Mouse (Mus musculus): ENCODE measurements around the gene Ppp4r2.

Gene Ppp4r2

GRCm38 (mm10) chr6:100833355-100833754, at the start of gene Ppp4r2:
TSS of gene Ppp4r2 (plus strand) at chr6:100833622.
- DNase-seq (ENCODE audit: low spot score), result peak; percentile 86

- DNase-seq (ENCODE audit: low spot score), result no peak
Measured at GRCm38 (mm10) chr6:100787726-100788125, 45.7 kb upstream of the Ppp4r2 start.

- no peak for DNase-seq (ENCODE audit: low spot score)
Measured at GRCm38 (mm10) chr6:100789161-100789560, 44.3 kb upstream of the Ppp4r2 start.

- DNase-seq (ENCODE audit: low spot score), result no peak
Measured at GRCm38 (mm10) chr6:100792055-100792659, 41.3 kb upstream of the Ppp4r2 start.

DNA sequence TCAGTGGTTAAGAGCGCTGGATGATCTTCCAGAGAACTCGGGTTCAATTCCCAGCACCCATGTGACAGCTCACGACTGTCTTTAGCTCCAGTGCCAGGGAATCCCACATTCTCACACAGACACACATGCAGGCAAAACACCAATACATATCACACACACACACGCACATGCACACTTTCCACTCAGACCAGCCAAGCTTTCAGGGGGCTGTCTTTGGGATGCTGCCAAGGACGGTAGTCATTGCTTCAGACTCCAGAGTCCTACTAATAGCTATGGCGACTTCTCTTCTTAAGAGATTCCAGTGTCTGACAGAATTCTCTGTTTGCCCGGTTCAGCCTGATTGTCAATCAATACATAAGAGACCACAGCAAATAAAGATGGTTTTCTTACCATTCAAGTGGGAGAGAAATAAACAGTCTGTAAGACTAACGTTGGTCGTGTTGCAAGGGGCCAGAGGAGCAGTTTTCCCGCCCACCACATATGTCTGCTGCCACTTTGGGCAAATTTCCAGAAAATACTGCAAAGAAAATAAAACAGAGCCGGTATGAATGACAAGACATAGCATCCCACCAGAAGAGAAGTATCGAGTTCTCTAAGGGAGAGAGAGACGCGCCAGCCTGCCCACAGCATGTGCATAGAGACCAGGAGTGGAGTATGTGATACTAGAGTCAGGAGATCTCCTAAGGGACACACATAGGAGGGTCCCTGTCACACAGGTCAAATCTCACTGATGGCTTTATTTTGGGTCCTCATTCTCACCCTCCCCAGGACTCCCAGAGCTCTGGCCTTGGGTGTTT, 40.3 kb upstream of the Ppp4r2 start:
- no peak for DNase-seq (ENCODE audit: low spot score)

GRCm38 (mm10) chr6:100795797-100796196, 37.6 kb upstream of the Ppp4r2 start:
- no peak for DNase-seq (ENCODE audit: low spot score)

GRCm38 (mm10) chr6:100799290-100799689, 34.1 kb upstream of the Ppp4r2 start:
- no peak for DNase-seq (ENCODE audit: low spot score)

GRCm38 (mm10) chr6:100799766-100800165, 33.7 kb upstream of the Ppp4r2 start:
- no peak for DNase-seq (ENCODE audit: low spot score)

DNA sequence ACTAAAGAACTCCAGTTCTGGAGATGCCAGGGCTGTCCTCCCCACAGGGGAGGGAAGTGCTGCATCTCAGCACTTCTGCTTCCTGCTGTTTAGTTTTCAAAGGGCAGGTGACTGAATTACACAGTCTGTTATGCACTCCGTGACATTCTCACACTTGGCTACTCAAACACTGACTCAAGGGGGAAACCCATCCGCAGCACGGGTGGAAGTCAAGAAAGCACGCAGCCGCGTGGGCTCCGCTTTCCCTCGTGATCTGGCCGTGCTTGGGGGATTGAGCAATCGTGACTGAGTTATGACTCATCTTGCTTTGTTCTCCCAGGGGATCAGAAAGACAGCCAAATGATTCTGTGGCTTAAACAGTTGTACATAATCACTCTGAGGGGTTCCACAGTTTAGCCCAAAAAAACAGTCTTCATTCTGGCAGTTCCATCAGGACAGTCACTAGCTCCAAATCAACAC, 32.9 kb upstream of the Ppp4r2 start:
- DNase-seq (ENCODE audit: low spot score), result peak; percentile 36

DNA sequence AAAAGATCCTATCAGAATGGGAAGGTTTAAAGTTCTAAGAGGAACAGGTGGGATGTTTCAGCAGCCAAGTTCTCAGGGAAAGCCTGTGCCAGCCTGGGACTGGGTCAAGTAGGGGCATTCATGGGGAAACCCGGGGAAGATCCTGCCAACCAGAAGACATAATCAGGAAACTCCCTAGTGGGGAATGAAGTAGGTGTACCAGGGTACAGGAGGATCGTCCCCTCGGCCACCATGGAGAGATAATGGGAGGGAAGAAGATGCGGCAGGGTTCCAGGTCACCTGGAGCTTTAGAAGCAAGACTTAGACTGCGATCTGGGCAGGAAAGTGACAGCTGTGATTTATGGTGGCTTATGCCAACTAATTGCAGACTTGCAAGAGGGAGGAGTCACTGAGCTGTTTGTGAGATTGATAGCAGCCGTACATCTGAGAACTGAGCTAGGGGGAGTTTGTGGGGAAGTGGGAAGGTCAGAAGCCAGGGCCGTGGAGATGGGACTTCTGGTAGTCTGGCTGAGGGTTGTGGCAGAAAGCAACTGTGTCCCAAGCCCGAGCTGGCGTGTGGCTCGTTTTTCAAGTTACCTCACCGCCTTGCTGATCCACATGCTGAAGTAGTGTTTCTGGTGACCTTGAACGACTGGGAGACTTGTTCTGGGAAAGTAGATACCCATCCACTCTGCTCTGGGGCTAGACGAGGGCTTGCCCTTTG, 30.9 kb upstream of the Ppp4r2 start:
- no peak for DNase-seq (ENCODE audit: low spot score)

- no peak for DNase-seq (ENCODE audit: low spot score)
Measured at GRCm38 (mm10) chr6:100803250-100803649, 30.2 kb upstream of the Ppp4r2 start.

DNA sequence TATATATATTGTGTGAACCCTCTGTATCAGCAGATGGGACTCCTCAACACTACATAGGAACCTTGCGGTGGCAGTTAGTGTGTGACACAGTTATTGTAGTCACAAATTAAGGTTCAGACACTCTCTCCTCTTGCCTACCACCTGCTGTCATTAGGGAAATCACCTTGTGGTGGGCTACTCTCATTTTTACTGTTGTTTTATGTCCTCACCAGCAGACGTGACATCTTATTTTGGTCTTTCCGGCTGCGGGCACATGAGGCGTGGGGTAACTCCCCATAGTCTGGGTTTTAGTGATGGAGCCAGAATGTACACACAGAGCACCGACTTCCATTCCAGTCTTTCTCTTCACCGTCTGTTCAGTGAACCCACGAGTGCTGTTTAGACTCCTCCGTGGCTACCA, 26.2 kb upstream of the Ppp4r2 start:
- no peak for DNase-seq (ENCODE audit: low spot score)

DNA sequence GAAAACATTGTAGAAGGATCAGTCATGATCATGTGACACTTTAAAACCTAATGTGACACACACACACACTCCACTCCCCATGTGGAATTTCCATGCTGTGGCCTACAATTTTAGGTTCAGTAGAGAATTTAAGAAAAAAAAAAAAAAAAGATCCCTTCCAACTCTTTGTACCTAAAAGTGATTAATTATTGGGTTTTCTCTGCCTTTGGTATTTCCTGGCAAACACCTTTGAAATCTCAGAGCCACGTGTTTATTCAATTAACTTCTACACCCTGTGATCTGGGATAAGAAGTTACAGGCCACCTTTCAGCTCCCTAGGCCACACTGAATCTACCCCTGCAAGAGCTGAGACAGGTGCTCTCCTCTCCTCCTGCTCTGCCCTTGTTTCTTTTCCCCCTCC, 25.7 kb upstream of the Ppp4r2 start:
- no peak for DNase-seq (ENCODE audit: low spot score)

- DNase-seq (ENCODE audit: low spot score), result no peak
Measured at GRCm38 (mm10) chr6:100808221-100808778, 25.1 kb upstream of the Ppp4r2 start.

- DNase-seq (ENCODE audit: low spot score), result no peak
Measured at GRCm38 (mm10) chr6:100810117-100810516, 23.3 kb upstream of the Ppp4r2 start.

DNA sequence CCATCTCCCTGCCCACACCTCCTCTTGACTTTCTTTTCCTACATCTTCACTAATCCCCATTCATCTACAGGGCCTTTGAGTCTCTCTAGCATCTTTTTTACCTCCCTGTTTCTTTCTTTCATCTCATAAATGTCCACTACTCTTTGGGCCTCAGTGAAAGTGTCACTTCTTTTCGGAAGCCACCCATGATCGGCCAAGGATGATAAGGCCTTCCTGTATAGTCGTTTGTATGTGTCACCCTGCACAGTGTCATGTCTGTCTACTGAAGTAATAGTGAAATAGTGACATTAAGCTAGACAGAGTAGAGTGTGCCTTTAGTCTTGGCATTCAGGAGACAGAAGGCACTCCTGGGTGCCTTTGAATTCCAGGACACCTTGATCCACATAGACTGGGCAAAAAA, 21.7 kb upstream of the Ppp4r2 start:
- DNase-seq (ENCODE audit: low spot score), result no peak

DNA sequence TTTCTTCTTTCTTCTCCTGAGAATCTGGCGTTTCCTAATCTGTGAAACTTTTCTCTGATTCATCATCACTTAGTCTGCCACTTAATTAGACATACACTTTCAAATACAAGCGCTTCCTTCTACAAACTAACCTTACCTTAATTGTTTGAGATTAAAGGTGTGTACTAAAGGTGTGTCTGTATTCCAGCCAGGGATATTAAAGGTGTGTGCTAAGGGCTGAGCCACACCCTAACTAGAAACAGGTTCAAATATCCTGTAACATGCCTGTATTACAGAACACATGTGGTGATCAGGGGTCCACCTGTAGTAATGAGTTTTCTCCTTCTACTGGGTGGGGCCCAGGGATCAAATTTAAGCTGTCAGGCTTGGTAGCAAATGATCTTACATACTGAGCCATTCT, 12.1 kb upstream of the Ppp4r2 start:
- DNase-seq (ENCODE audit: low spot score), result no peak

GRCm38 (mm10) chr6:100823356-100823755, 10.1 kb upstream of the Ppp4r2 start:
- DNase-seq (ENCODE audit: low spot score), result no peak

DNA sequence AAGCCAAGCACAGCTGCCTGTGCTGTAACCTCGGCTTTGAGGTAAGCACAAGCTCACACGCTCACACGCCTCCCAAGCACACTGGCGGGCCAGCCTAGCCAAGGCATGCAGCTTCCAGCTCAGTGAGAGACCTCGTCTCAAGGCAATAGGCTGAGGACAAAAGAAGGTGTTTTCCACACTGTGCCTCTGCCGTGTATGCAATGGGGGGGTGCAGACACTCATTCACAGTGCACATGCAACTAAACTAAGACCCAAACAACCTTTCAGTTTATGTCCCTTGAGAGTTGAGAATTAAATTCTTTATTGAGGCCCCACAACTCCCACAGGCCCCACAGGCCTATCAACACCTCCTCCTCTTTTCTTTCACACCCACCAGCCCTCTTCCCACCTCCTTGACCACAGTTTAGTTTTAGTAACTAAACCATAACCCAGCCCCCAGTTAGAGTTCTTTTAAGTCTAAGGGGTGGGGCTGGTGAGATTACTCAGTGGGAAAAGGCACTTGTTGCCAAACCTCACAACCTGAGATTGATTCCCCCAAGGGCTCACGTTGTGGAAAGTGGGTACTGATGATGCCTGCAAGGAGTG, 8.9 kb upstream of the Ppp4r2 start:
- DNase-seq (ENCODE audit: low spot score), result no peak

DNA sequence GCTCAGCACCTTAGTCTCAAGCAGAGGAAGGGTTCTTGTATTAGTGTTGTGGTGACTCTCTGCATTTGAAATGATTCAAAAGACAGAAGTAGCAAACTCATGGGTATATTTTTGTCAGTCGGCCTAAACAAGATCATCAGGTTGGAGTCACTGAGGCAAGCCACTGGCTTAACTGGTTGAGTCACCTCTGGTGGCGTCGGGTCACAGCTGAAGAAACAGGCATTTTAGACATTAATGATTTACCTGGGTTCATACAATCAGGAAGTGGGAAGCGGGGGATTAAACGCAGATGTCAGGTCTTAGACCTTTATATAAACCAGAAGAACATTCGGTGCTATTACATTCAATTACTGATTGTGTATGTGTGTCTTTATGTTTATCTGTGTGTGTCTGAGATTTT, 7.4 kb upstream of the Ppp4r2 start:
- no peak for DNase-seq (ENCODE audit: low spot score)

- no peak for DNase-seq (ENCODE audit: low spot score)
Measured at GRCm38 (mm10) chr6:100828565-100828964, 4.9 kb upstream of the Ppp4r2 start.

DNA sequence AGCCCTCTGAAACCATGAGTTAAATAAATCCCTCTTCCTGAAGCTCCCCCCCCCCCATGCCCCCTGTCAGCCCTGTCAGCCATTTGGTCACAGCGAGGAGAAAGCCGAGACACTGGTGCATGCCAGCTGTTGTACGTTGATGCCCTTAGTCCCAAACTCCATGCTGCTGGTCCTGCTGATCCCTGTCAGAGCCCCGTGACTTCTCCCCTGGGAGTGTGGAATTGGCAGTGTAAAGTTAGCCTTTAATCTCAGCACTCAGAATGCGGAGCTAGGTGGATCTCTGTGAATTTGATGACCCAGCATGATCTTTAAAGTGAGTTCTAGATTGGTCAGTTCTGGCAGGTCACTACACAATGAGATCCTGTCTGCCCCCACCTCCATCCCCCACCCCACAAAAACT, 3.7 kb upstream of the Ppp4r2 start:
- DNase-seq (ENCODE audit: low spot score), result no peak
